Mouse (Mus musculus): ENCODE data around the gene Obp1b.
"Not testable (repeated sequence)": the region's sequence is repeated elsewhere in the genome, so short reads cannot be mapped to it uniquely, and the experiment has no call there.

The Obp1b gene

GRCm38 (mm10) chrX:78186477-78186876, at the start of gene Obp1b:
TSS of gene Obp1b (plus strand) at chrX:78186777.
- in situ Hi-C loops (cut with MboI; ENCODE audit: unreplicated experiment in 2 of 2) = not testable (repeated sequence)

GRCm38 (mm10) chrX:78202220-78202619, 15.6 kb downstream of the Obp1b start:
- in situ Hi-C loops (cut with MboI; ENCODE audit: unreplicated experiment in 2 of 2) = not testable (repeated sequence)

- in situ Hi-C loops (cut with MboI; ENCODE audit: unreplicated experiment in 2 of 2) = no loop called here
Measured at GRCm38 (mm10) chrX:78202829-78203228, 16.3 kb downstream of the Obp1b start.

Measured in v-Abl transformed pro-B cells (cell line).